Mouse (Mus musculus): ENCODE measurements at regions not wholly inside any gene's neighbourhood (a gene's known extent, or its start where the extent isn't known, plus 50 kb on each side); places are given as distances from the start of the nearest gene placed in this dataset.

DNA sequence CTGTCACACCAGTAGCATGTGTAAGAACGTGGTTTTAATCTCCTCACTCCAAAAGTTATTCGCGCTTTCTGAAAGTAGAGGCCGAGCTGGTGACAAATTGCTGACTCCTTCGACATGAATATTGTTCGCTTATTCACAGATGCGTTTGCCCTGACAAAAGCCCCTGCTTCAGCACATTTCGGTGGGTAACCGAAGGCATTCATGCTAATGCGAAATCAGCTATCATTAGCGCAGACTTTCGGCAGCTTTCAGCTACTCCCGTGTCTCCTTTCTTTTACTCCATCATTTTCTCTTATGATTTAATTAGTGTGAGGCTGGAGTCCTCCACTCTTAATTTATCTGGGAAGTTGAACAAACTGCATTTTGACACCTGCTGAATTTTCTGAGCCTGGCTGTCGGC lies 681.9 kb upstream of the Fam160b2 start:
- 71% methylated on average over 14 of the region's 14 CpGs for WGBS
- no peak overlapping the region for H3K27ac ChIP-seq (ENCODE audit: insufficient read depth, low read depth, low read length)
- no peak overlapping the region for H3K4me3 ChIP-seq (ENCODE audit: insufficient read depth, low read depth, low read length)
- H3K4me1 ChIP-seq (ENCODE audit: control insufficient read depth, insufficient read depth, low read length), result no peaks in the 10 kb centered on the region
- TF ChIP-seq POLR2A (IDR thresholded peaks at IDR 0.05; ENCODE audit: insufficient read depth, low read depth, low read length), result no peak
- no peak for TF ChIP-seq CTCF (IDR thresholded peaks at IDR 0.05; ENCODE audit: insufficient read depth, low read depth, low read length)

DNA sequence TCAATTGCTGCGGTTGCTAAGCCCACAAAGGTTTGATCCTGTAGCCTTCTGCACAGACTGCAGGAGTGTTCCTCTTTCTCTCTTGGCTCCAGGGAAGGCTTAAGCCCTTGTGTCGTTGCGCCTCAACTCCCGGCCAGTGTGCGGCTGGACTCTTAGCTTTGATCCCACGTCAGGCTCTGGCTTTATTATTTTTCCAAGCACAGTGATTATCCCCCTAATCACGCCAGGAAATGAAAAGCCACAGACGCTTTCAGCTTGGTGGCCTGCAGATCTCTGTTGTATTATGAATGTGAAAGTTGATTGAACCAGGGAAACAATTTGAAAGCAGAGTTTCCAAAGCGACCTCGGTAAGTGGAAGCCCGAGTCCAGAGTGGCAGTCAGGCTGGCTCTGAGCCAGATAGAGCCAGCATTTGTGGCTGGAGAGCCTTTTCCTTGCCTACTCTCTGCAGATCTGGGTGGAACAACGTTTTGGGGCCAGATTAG lies 676.7 kb upstream of the Fam160b2 start:
- 48% methylated on average over 12 of the region's 12 CpGs for WGBS
- no peak for TF ChIP-seq POLR2A (IDR thresholded peaks at IDR 0.05; ENCODE audit: insufficient read depth, low read depth, low read length)
- no peak for TF ChIP-seq CTCF (IDR thresholded peaks at IDR 0.05; ENCODE audit: insufficient read depth, low read depth, low read length)
- Histone ChIP-seq H3K4me3 (ENCODE audit: insufficient read depth, low read depth, low read length) (no peak overlapping the region), H3K27ac (ENCODE audit: insufficient read depth, low read depth, low read length) (no peak overlapping the region), H3K4me1 (ENCODE audit: control insufficient read depth, insufficient read depth, low read length) (no peaks in the 10 kb centered on the region)

GRCm38 (mm10) chr14:71272470-71272869 lies 672.8 kb upstream of the Fam160b2 start:
- TF ChIP-seq POLR2A (IDR thresholded peaks at IDR 0.05; ENCODE audit: insufficient read depth, low read depth, low read length) (no peak), CTCF (IDR thresholded peaks at IDR 0.05; ENCODE audit: insufficient read depth, low read depth, low read length) (no peak)
- Histone ChIP-seq H3K4me3 (ENCODE audit: insufficient read depth, low read depth, low read length) (no peak overlapping the region), H3K4me1 (ENCODE audit: control insufficient read depth, insufficient read depth, low read length) (peaks cover 9% of the 10 kb centered on the region), H3K27ac (ENCODE audit: insufficient read depth, low read depth, low read length) (no peak overlapping the region)
- WGBS, result 91% methylated on average over 2 of the region's 2 CpGs

DNA sequence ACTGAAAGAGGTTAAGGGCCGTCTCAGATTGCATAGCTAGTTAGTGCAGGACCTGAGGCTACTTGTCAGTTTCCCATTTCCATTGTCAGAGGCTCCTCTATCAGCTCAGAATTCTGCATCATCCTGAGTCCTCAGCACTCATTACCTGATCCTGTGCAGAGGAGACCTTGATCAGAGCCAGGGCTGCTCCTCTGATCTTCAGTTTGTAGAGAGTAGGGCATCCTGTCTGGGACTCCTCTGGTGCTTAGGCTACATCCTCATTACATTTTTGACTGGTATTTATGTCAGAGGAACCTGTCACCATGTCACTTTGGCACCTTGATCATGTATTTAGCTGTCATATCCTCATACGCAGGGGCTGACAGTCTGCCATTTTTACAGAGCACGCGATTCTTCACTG lies 658.0 kb upstream of the Fam160b2 start:
- Histone ChIP-seq H3K4me3 (ENCODE audit: insufficient read depth, low read depth, low read length) (no peak overlapping the region), H3K27ac (ENCODE audit: insufficient read depth, low read depth, low read length) (no peak overlapping the region), H3K4me1 (ENCODE audit: control insufficient read depth, insufficient read depth, low read length) (no peaks in the 10 kb centered on the region)
- TF ChIP-seq CTCF (IDR thresholded peaks at IDR 0.05; ENCODE audit: insufficient read depth, low read depth, low read length), result no peak
- TF ChIP-seq POLR2A (IDR thresholded peaks at IDR 0.05; ENCODE audit: insufficient read depth, low read depth, low read length), result no peak
- WGBS, result 94% methylated on average over 4 of the region's 4 CpGs

GRCm38 (mm10) chr14:71254207-71254606 lies 654.6 kb upstream of the Fam160b2 start:
- TF ChIP-seq CTCF (IDR thresholded peaks at IDR 0.05; ENCODE audit: insufficient read depth, low read depth, low read length), result no peak
- TF ChIP-seq POLR2A (IDR thresholded peaks at IDR 0.05; ENCODE audit: insufficient read depth, low read depth, low read length), result no peak
- 90% methylated on average over 1 of the region's 1 CpGs for WGBS
- H3K4me3 ChIP-seq (ENCODE audit: insufficient read depth, low read depth, low read length), result no peak overlapping the region
- peaks cover 4% of the 10 kb centered on the region for H3K4me1 ChIP-seq (ENCODE audit: control insufficient read depth, insufficient read depth, low read length)
- H3K27ac ChIP-seq (ENCODE audit: insufficient read depth, low read depth, low read length), result no peak overlapping the region

GRCm38 (mm10) chr14:71252136-71252535 lies 652.5 kb upstream of the Fam160b2 start:
- H3K4me1 ChIP-seq (ENCODE audit: control insufficient read depth, insufficient read depth, low read length), result peaks cover 4% of the 10 kb centered on the region
- no peak overlapping the region for H3K4me3 ChIP-seq (ENCODE audit: insufficient read depth, low read depth, low read length)
- 97% methylated on average over 3 of the region's 3 CpGs for WGBS
- TF ChIP-seq CTCF (IDR thresholded peaks at IDR 0.05; ENCODE audit: insufficient read depth, low read depth, low read length), result no peak
- no peak for TF ChIP-seq POLR2A (IDR thresholded peaks at IDR 0.05; ENCODE audit: insufficient read depth, low read depth, low read length)
- H3K27ac ChIP-seq (ENCODE audit: insufficient read depth, low read depth, low read length), result no peak overlapping the region

DNA sequence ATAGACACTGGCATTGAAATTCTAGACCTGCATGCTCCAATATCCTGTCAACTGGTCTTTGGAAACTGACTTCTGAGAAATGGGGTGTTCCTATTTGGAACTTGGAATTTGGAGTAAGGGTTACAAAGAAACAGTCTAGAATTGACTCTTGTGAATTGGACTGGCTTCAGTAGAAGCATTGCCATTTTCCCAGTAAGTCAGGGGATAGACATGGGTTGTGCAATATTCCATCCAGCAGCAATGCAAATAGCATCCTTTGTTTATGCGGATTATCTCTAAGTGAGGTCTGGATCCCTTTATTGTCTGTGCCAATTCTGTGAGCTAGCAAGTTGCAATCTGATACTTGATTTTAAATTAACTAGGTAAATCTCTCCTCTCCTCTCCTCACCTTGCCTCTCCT lies 651.5 kb upstream of the Fam160b2 start:
- H3K27ac ChIP-seq (ENCODE audit: insufficient read depth, low read depth, low read length), result no peak overlapping the region
- 92% methylated on average over 1 of the region's 1 CpGs for WGBS
- TF ChIP-seq CTCF (IDR thresholded peaks at IDR 0.05; ENCODE audit: insufficient read depth, low read depth, low read length), result no peak
- TF ChIP-seq POLR2A (IDR thresholded peaks at IDR 0.05; ENCODE audit: insufficient read depth, low read depth, low read length), result no peak
- peaks cover 4% of the 10 kb centered on the region for H3K4me1 ChIP-seq (ENCODE audit: control insufficient read depth, insufficient read depth, low read length)
- H3K4me3 ChIP-seq (ENCODE audit: insufficient read depth, low read depth, low read length), result no peak overlapping the region

GRCm38 (mm10) chr14:71249387-71249965 lies 649.8 kb upstream of the Fam160b2 start:
- TF ChIP-seq CTCF (IDR thresholded peaks at IDR 0.05; ENCODE audit: insufficient read depth, low read depth, low read length), result no peak
- no peak for TF ChIP-seq POLR2A (IDR thresholded peaks at IDR 0.05; ENCODE audit: insufficient read depth, low read depth, low read length)
- WGBS, result 53% methylated on average over 7 of the region's 7 CpGs
- Histone ChIP-seq H3K4me3 (ENCODE audit: insufficient read depth, low read depth, low read length) (no peak overlapping the region), H3K4me1 (ENCODE audit: control insufficient read depth, insufficient read depth, low read length) (peaks cover 4% of the 10 kb centered on the region), H3K27ac (ENCODE audit: insufficient read depth, low read depth, low read length) (no peak overlapping the region)

- TF ChIP-seq CTCF (IDR thresholded peaks at IDR 0.05; ENCODE audit: insufficient read depth, low read depth, low read length) (no peak), POLR2A (IDR thresholded peaks at IDR 0.05; ENCODE audit: insufficient read depth, low read depth, low read length) (no peak)
- no peak overlapping the region for H3K27ac ChIP-seq (ENCODE audit: insufficient read depth, low read depth, low read length)
- WGBS, result 95% methylated on average over 2 of the region's 2 CpGs
- H3K4me1 ChIP-seq (ENCODE audit: control insufficient read depth, insufficient read depth, low read length), result peaks cover 4% of the 10 kb centered on the region
- no peak overlapping the region for H3K4me3 ChIP-seq (ENCODE audit: insufficient read depth, low read depth, low read length)
Observed at GRCm38 (mm10) chr14:71248534-71248933, 648.9 kb upstream of the Fam160b2 start.
